Mouse (Mus musculus) midbrain, embryonic 15.5 days (tissue): ENCODE data around the gene Lamb3. TPM values are rescaled to one million over a fixed set of nuclear protein-coding genes. Genes with fewer than 3 reads are reported as not detected.

ENCODE experiments used
- ATAC-seq: fragments of 200-750 bp; cut with Nextera tagmentation; replicated peaks from 2 replicates; pipeline ENCODE4 v1.8.0; 2017; ENCODE audit warnings: moderate TSS enrichment
- H3K27ac ChIP-seq: fragments of 300-500 bp; sonication (generic); 2 replicates; pipeline ENCODE4 v1.5.1; 2015; ENCODE audit warnings: mild to moderate bottlenecking, inconsistent platforms
- H3K27me3 ChIP-seq: fragments of 300-500 bp; sonication (generic); replicated peaks from 2 replicates; pipeline ENCODE4 v1.6.1; 2015; ENCODE audit warnings: inconsistent platforms
- H3K36me3 ChIP-seq: fragments of 300-500 bp; sonication (generic); replicated peaks from 2 replicates; pipeline ENCODE4 v1.6.1; 2015; ENCODE audit warnings: inconsistent platforms
- H3K4me1 ChIP-seq: fragments of 300-500 bp; sonication (generic); 2 replicates; pipeline ENCODE4 v1.6.1; 2015; ENCODE audit warnings: inconsistent platforms
- H3K4me2 ChIP-seq: fragments of 300-500 bp; sonication (generic); 2 replicates; pipeline ENCODE4 v1.6.1; 2015; ENCODE audit warnings: inconsistent platforms, mild to moderate bottlenecking, moderate library complexity
- H3K4me3 ChIP-seq: fragments of 300-500 bp; sonication (generic); 2 replicates; pipeline ENCODE4 v1.5.1; 2015; ENCODE audit warnings: mild to moderate bottlenecking, inconsistent platforms
- H3K9ac ChIP-seq: fragments of 300-500 bp; sonication (generic); 2 replicates; pipeline ENCODE4 v1.6.1; 2015; ENCODE audit warnings: mild to moderate bottlenecking, inconsistent platforms
- H3K9me3 ChIP-seq: fragments of 300-500 bp; sonication (generic); 2 replicates; pipeline ENCODE4 v1.6.1; 2016; ENCODE audit warnings: inconsistent platforms
- WGBS: fragments of 180-500 bp; shearing (Covaris S2); methylation state at CpG from one replicate; pipeline ENCODE4 v1.1.7; 2015; ENCODE audit warnings: mixed read lengths; 5-methylcytosine and 5-hydroxymethylcytosine counted together
- polyA plus RNA-seq: library from polyadenylated mRNA; unstranded; fragments of >200 nt; fragmentation: Nextera tagmentation; extraction: Ambion mirVana; gene quantifications from 2 replicates; pipeline ENCODE4 v1.2.1, GENCODE M21; 2015

Lamb3 gene
- polyA plus RNA-seq, 1 experiment from 2014 or later, result 1.1 TPM

GRCm38 (mm10) chr1:193255488-193256288 is 48.2 kb downstream of the Lamb3 start:
- 26% methylated on average over 3 of the region's 3 CpGs for WGBS

GRCm38 (mm10) chr1:193256289-193256577 is 48.7 kb downstream of the Lamb3 start:
- ATAC-seq, result no peak; the same call in 1 of the 2 replicates
- H3K4me1 ChIP-seq, result no peaks in the 10 kb centered on the region
- H3K27me3 ChIP-seq, result no peaks in the 10 kb centered on the region
- no peak overlapping the region for H3K9ac ChIP-seq
- H3K27ac ChIP-seq, result no peak overlapping the region
- H3K9me3 ChIP-seq, result no peaks in the 10 kb centered on the region
- no peak overlapping the region for H3K4me2 ChIP-seq
- no peaks in the 10 kb centered on the region for H3K36me3 ChIP-seq
- H3K4me3 ChIP-seq, result no peak overlapping the region

More at GRCm38 (mm10) chr1:193255488-193256288, 48.2 kb downstream of the Lamb3 start:
- H3K27ac ChIP-seq, result no peak overlapping the region
- peak; percentile 66 for ATAC-seq
- H3K4me1 ChIP-seq, result no peaks in the 10 kb centered on the region
- H3K9ac ChIP-seq, result no peak overlapping the region
- no peak overlapping the region for H3K4me2 ChIP-seq
- no peaks in the 10 kb centered on the region for H3K36me3 ChIP-seq
- no peak overlapping the region for H3K4me3 ChIP-seq
- H3K9me3 ChIP-seq, result no peaks in the 10 kb centered on the region
- H3K27me3 ChIP-seq, result no peaks in the 10 kb centered on the region

- no peak for ATAC-seq
- no peaks in the 10 kb centered on the region for H3K4me1 ChIP-seq
- no peak overlapping the region for H3K27ac ChIP-seq
- H3K9me3 ChIP-seq, result no peaks in the 10 kb centered on the region
- H3K4me2 ChIP-seq, result no peak overlapping the region
- H3K36me3 ChIP-seq, result no peaks in the 10 kb centered on the region
- 73% methylated on average over 5 of the region's 5 CpGs for WGBS
- no peaks in the 10 kb centered on the region for H3K27me3 ChIP-seq
- H3K9ac ChIP-seq, result no peak overlapping the region
- H3K4me3 ChIP-seq, result no peak overlapping the region
Measured at GRCm38 (mm10) chr1:193256621-193257098, 49.2 kb downstream of the Lamb3 start.

GRCm38 (mm10) chr1:193259559-193259958 is 52.1 kb downstream of the Lamb3 start:
- no peak for ATAC-seq
- WGBS, result 93% methylated on average over 9 of the region's 9 CpGs

GRCm38 (mm10) chr1:193261897-193262548 is 54.5 kb downstream of the Lamb3 start:
- Histone ChIP-seq H3K9ac (no peak overlapping the region), H3K4me2 (no peak overlapping the region), H3K27me3 (no peaks in the 10 kb centered on the region), H3K9me3 (no peaks in the 10 kb centered on the region), H3K27ac (no peak overlapping the region), H3K36me3 (no peaks in the 10 kb centered on the region), H3K4me3 (no peak overlapping the region), H3K4me1 (no peaks in the 10 kb centered on the region)
- no peak for ATAC-seq
- WGBS, result 82% methylated on average over 7 of the region's 7 CpGs

More at GRCm38 (mm10) chr1:193259559-193259958, 52.1 kb downstream of the Lamb3 start:
- no peaks in the 10 kb centered on the region for H3K9me3 ChIP-seq
- no peak overlapping the region for H3K27ac ChIP-seq
- no peak overlapping the region for H3K4me2 ChIP-seq
- H3K36me3 ChIP-seq, result no peaks in the 10 kb centered on the region
- H3K9ac ChIP-seq, result no peak overlapping the region
- H3K27me3 ChIP-seq, result no peaks in the 10 kb centered on the region
- no peak overlapping the region for H3K4me3 ChIP-seq
- H3K4me1 ChIP-seq, result no peaks in the 10 kb centered on the region

GRCm38 (mm10) chr1:193263026-193263907 is 55.8 kb downstream of the Lamb3 start:
- H3K9ac ChIP-seq, result no peak overlapping the region
- no peaks in the 10 kb centered on the region for H3K4me1 ChIP-seq
- H3K36me3 ChIP-seq, result no peaks in the 10 kb centered on the region
- no peak overlapping the region for H3K4me3 ChIP-seq
- H3K27ac ChIP-seq, result no peak overlapping the region
- WGBS, result 77% methylated on average over 8 of the region's 8 CpGs
- H3K4me2 ChIP-seq, result no peak overlapping the region
- no peak for ATAC-seq
- H3K27me3 ChIP-seq, result no peaks in the 10 kb centered on the region
- no peaks in the 10 kb centered on the region for H3K9me3 ChIP-seq

- ATAC-seq, result no peak
- H3K27ac ChIP-seq, result no peak within 1 kb of the TSS
- 68% methylated on average over 5 of the region's 5 CpGs for WGBS
Measured at GRCm38 (mm10) chr1:193263955-193264598, 56.6 kb downstream of the Lamb3 start, which contains the start of gene Hsd11b1. Gene Hsd11b1, minus strand, starts transcription at chr1:193264075.

GRCm38 (mm10) chr1:193265734-193266133 is 58.2 kb downstream of the Lamb3 start:
- no peak overlapping the region for H3K4me3 ChIP-seq
- ATAC-seq, result no peak
- H3K9me3 ChIP-seq, result no peaks in the 10 kb centered on the region
- H3K27me3 ChIP-seq, result no peaks in the 10 kb centered on the region
- H3K4me1 ChIP-seq, result no peaks in the 10 kb centered on the region
- H3K27ac ChIP-seq, result no peak overlapping the region
- H3K4me2 ChIP-seq, result no peak overlapping the region
- H3K36me3 ChIP-seq, result no peaks in the 10 kb centered on the region
- H3K9ac ChIP-seq, result no peak overlapping the region

More at GRCm38 (mm10) chr1:193263955-193264598, 56.6 kb downstream of the Lamb3 start, which contains the start of gene Hsd11b1:
- no peak within 1 kb of the TSS for H3K4me3 ChIP-seq
- no peaks in the 10 kb centered on the region for H3K9me3 ChIP-seq
- H3K4me1 ChIP-seq, result no peaks in the 10 kb centered on the region
- no peak within 1 kb of the TSS for H3K9ac ChIP-seq
- no peaks in the 10 kb centered on the region for H3K36me3 ChIP-seq
- H3K4me2 ChIP-seq, result no peak within 1 kb of the TSS
- no peaks in the 10 kb centered on the region for H3K27me3 ChIP-seq

- Histone ChIP-seq H3K36me3 (no peaks in the 10 kb centered on the region), H3K27me3 (no peaks in the 10 kb centered on the region), H3K4me3 (no peak overlapping the region), H3K9me3 (no peaks in the 10 kb centered on the region), H3K9ac (no peak overlapping the region), H3K4me1 (peaks cover 13% of the 10 kb centered on the region), H3K27ac (no peak overlapping the region), H3K4me2 (no peak overlapping the region)
- ATAC-seq, result no peak
- WGBS, result 71% methylated on average over 6 of the region's 6 CpGs
Measured at GRCm38 (mm10) chr1:193270965-193271763, 63.7 kb downstream of the Lamb3 start.

- H3K27ac ChIP-seq, result peak overlapping the region; percentile 63
- H3K4me1 ChIP-seq, result peaks cover 13% of the 10 kb centered on the region
- no peaks in the 10 kb centered on the region for H3K27me3 ChIP-seq
- peak overlapping the region; percentile 44 for H3K9ac ChIP-seq
- peak overlapping the region; percentile 28 for H3K4me3 ChIP-seq
- no peaks in the 10 kb centered on the region for H3K9me3 ChIP-seq
- ATAC-seq, result peak; percentile 83
- H3K4me2 ChIP-seq, result peak overlapping the region; percentile 54
- 7% methylated on average over 24 of the region's 24 CpGs for WGBS
- H3K36me3 ChIP-seq, result no peaks in the 10 kb centered on the region
Measured at GRCm38 (mm10) chr1:193272137-193272915, 64.8 kb downstream of the Lamb3 start.
